Mouse (Mus musculus): ENCODE measurements around the gene Ccin.

Ccin gene

DNA sequence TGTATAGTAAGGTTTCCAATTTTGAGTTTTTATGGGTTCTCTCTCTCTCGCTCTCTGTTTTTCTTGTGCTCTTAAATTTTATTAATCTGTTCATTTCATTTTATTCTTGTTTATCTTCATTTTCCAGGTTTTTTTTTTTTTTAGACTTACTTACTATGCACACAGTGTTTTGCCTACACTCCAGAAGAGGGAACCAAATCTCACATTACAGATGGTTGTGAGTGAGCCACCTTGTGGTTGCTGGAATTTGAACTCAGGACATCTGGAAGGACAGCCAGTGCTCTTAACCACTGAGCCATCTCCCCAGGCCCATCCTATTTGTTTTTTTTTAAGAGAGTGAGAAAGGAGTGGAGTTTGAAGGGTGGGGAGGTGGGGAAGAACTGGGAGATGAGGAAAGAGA lies 26.9 kb downstream of the Ccin start:
- in situ Hi-C loops (cut with MboI; ENCODE audit: unreplicated experiment in 2 of 2) = loop anchor here in 1 of 2 experiments (5.0 kb wide), 1 partner anchor 53 kb away; the partner anchor contains the start of gene Glipr2

DNA sequence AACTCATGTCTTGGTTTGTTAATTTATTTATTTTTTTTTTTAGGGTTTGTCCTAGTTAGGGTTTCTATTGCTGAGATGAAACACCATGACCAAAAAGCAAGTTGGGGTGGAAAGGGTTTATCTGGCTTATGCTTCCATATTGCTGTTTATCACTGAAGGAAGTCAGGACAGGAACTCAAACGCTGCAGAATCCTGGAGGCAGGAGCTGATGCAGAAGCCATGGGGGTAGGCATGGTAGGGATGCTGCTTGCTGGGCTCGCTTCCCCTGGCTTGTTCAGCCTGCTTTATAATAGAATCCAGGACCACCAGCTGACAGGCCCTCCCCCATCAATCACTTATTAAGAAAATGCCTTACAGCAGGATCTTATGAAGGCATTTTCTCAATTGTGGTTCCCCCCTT lies 27.6 kb downstream of the Ccin start:
- in situ Hi-C loops (cut with MboI; ENCODE audit: unreplicated experiment in 2 of 2) = loop anchor here in 1 of 2 experiments (5.0 kb wide), 1 partner anchor 54 kb away; the partner anchor contains the start of gene Glipr2

DNA sequence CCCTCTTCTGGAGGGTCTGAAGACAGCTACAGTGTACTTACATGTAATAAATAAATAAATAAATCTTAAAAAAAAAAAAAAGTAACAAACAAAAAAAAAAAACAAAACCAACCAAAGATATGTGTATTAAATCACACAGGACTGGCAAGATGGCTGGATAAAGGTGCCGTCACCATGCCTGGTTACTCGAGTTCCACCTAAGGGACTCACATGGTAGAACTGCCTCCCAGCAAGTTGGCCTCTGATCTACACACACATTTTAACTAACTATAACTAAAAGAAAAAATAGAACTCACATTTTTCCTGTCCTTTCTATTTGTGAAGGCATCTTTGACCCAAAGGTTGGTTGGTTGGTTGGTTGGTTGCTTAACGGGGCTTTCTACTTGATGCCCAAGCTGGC lies 28.5 kb downstream of the Ccin start:
- in situ Hi-C loops (cut with MboI; ENCODE audit: unreplicated experiment in 2 of 2) = loop anchor here in 1 of 2 experiments (5.0 kb wide), 1 partner anchor 54 kb away; the partner anchor contains the start of gene Glipr2

DNA sequence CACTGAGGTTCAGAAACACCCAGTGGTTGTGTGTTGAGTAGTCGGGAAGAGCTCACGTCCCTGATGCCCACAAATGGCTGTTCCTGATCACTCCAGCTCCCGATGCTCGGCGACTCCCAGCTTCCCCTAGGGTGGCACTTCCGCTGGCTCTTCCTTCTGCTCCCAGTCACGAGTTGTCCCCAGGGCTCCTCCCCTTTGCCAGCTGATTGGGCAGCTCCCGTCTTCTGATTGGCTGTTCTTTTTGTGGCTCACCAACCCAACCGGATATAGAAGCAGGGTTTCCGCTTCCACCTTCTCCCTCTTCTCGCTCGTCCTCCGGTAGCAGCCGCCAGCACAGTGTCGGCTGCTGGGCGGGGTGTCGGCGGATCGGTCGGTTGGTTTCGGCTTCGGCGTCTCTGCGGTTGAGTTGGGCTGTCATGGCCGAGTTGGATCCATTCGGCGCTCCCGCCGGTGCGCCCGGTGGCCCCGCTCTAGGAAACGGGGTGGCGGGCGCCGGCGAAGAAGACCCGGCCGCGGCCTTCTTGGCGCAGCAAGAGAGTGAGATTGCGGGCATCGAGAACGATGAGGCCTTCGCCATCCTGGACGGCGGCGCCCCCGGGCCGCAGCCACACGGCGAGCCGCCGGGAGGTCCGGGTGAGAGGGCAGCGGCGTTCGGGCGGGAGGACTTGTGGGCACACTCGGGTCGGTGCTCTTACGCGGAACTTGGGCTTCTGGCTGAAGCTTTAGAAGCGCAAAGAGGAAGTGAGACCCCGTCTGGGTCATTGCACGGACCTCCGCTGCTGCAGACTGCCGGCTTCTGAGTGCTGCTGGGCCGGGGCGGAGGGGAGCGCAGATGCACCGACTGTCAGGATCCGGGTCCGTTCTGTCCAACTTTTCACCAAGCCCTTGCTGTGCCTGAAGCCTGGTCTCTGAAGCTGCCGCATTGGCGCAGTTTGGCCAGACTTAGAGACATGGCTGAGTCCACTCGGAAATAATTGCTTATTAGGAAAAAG lies 29.4 kb downstream of the Ccin start:
- in situ Hi-C loops (cut with MboI; ENCODE audit: unreplicated experiment in 2 of 2) = loop anchor here in 1 of 2 experiments (5.0 kb wide), 1 partner anchor 55 kb away; the partner anchor contains the start of gene Glipr2

DNA sequence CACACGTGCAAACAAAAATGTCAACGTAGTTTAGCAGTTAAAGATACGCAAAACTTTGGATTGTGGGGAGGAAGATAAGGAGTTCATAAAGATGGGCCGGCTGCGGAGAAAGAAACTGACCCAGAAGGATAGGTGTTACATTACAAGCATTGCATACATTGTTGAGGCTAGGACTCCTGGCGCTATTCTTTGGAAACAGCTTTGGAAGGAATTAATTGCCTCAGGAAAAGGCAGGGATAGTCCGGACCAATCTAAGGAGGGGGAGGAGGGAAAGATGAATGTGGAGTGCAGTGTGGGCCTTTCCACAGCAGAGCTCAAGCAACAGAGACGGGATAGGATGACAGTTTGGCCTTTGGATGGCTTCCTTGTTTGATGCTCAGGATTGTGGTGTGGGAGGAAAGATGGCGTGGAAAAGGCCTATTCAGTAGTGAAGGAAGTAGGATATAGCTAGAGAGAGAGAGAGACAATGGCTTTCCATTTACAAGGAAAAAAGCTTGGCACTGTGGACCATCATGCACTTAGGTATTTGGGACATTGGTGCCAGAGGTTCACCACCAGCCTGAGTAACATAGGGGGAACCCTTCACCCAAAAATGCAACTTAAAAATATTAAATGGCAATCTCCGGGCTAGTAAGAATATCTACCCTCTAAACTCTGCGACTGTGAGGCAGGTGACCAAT lies 30.2 kb downstream of the Ccin start:
- in situ Hi-C loops (cut with MboI; ENCODE audit: unreplicated experiment in 2 of 2) = loop anchor here in 1 of 2 experiments (5.0 kb wide), 1 partner anchor 56 kb away; the partner anchor contains the start of gene Glipr2

DNA sequence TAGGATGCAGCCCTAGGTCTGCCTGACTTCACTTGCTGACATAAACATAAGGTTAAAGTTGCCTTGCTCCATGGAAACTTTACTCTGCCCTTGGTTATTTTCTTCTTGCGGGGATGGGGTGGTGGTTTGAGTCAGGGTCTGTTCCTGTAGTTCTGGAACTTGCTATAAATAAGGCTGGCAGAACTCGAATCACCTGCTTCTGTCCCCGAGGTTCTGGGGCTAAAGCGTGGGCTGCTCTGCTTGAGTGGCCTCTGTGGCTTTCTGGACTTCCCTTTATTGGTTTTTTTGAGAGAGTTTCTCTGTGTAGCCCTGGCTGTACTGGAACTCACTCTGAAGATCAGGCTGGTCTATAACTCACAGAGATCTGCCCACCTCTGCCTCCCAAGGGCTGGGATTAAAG lies 32.8 kb downstream of the Ccin start:
- in situ Hi-C loops (cut with MboI; ENCODE audit: unreplicated experiment in 2 of 2) = no loop called here

DNA sequence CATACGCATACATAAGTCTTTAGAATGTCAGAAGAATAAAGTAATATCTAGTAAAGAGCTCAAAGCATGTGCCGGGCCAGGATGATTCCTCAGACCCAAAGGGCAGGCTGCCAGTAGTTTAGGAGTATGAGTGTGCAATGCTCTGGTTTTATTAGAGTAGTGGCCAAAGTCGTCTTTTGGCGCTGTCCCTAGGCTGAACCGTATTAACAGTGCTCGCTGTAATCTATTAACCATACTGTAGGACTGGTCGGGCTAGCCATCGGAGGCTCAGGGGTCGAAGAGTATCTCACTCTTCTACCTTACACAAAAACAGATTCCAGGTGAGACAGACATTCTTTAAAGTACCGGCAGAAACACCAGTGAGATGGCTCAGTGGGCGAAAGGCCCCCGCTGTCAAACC lies 33.5 kb downstream of the Ccin start:
- in situ Hi-C loops (cut with MboI; ENCODE audit: unreplicated experiment in 2 of 2) = no loop called here

DNA sequence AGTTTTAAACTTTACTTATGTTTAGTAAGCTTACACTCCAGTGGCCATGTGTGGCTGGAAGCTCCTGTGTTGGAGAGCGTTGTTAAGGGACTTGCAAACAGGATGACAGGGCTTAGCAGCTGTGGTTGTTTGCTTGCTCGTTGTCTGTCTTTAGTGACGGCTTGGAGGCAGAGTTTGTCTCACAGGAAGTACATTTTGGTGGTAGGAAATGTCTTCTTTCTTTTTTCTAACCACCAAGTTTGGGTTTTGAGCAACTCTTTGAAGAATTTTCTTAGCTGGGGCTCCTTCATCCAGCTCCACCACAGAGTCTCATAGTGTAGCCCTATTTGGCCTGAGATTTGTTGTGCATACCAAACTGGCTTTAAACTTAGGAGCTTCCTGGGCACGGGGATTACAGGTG lies 39.0 kb downstream of the Ccin start:
- in situ Hi-C loops (cut with MboI; ENCODE audit: unreplicated experiment in 2 of 2) = no loop called here

DNA sequence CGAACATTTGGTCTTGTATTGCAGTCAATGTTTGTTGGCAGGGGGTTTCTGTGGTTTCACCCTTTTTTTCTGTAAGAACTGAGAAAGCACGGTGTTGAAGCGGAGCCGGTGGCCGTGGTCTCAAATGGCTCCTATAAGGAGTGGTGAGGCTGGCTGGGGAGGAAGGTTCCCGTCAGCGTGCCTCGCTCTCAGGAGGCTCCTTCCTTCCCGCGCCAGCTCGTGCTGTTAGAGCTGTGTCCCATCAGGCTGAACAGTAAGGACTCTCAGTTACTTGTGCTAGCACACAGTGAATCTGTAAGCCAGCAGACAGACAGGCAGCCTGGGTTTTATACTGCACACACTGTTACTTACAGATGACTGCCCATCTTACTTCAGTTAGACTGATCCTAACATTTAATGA lies 39.5 kb downstream of the Ccin start:
- in situ Hi-C loops (cut with MboI; ENCODE audit: unreplicated experiment in 2 of 2) = no loop called here

DNA sequence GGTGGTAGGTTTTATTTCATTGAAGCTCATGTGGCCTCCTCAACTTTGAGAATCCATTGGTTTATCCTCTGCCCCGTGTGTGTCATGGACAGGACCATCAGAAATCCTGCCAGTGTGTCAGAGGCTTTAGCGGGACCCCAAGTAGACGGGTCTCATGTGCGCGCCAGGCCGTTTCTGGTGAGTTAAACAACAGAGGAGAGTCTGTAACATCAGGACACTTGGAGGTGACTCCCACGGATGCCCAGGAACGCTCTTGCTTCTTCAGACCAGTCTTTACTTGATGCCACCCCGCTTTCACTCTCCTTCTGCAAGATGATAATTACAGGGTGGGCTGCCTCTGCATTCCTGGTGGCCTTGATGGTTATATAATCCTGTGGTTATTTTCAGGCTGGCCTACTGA lies 40.4 kb downstream of the Ccin start:
- in situ Hi-C loops (cut with MboI; ENCODE audit: unreplicated experiment in 2 of 2) = no loop called here

DNA sequence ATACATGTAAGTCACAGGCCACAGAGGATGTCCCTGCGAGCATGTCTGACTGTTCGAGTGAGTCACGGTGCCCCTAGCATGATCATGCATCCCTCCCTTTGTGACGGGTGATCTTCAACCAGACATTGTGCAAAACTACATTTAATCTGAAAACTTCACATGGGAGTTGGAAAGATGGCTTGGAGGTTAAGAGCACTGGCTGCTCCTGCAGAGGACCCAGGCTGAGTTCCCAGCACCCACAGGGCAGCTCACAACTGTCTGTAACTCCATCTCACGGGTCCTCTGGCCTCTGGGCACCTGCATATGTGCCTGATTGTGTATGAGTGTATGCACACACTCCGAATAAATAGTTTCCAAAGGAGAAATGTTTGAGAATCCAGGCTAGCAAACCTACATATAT lies 41.0 kb downstream of the Ccin start:
- in situ Hi-C loops (cut with MboI; ENCODE audit: unreplicated experiment in 2 of 2) = no loop called here

DNA sequence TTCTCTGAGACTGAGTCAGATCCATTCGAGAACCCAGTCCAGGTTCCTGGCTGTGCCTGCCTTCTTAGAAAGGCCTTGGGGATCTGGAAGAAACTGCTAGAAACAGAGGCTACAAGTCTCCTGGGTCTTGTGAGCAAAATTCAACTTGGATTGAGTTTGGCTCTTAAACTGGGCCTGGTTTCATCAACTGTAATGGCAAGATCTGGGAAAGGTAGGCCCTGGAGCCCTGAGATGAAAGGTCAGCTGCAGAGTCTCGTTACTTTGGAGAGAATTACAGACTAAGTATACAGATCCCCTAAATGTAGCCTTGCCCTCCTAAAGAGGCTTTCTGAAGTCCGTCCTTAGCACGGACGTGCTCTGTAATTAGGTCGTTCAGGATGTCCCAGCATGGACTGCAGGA lies 42.3 kb downstream of the Ccin start:
- in situ Hi-C loops (cut with MboI; ENCODE audit: unreplicated experiment in 2 of 2) = no loop called here

DNA sequence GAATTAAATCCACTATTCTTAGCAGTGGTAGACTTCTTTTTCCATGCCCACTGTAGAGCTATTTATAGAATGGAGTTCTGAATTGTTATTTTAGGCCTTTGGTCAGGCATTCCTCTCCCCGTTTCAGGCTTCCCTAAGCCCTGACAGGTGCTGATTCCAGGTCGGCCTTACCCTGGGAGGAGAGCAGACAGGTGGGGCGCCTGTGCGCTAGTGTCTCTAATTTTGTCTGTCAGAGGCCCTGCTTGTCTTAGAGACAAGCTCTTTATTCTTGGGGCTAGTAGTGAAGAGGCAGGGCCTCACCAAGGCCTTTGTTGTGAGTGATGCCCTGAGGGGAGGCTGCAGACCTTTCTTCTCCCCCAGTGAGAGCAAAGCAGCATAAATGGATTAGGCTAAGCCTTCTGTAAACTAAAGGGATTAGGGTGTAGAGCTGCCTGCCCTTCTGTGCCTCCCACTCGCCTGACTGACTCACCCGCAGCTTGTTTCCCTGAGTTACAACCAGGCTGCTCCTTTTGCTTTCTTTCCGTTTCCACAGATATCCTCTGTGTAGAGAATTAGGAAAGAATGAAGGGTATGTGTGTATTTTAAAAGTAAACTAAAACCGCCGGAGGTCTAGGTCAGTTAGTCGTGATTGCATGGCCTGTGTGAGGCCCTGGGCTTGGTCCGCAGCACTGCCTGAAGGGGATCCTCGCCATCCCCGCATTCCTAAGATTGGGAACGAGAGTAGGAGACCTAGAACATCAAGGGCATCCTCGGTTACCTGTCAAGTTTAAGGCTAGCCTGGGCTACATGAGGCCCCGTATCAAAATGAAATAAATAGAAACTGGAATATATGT lies 45.2 kb downstream of the Ccin start:
- in situ Hi-C loops (cut with MboI; ENCODE audit: unreplicated experiment in 2 of 2) = no loop called here

DNA sequence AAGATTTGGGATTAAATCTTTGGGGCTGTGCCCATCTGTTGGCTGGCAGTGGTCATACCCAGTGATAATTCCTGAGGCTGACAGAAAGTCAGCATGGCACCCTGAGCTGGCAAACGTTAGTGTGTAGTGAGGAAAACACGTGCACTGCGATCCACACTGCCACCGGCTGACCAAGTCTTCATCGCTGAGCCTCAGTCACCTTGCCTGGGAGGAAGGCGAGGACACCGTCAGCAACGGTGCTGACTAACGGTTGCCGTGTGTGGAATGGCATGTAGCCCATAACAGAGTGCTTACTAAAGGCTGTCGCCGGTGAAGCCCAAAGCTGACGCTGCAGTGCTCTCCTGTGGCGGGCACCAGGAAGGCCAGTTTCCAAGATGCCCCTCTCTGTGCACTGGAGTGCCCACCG lies 46.4 kb downstream of the Ccin start:
- in situ Hi-C loops (cut with MboI; ENCODE audit: unreplicated experiment in 2 of 2) = no loop called here

DNA sequence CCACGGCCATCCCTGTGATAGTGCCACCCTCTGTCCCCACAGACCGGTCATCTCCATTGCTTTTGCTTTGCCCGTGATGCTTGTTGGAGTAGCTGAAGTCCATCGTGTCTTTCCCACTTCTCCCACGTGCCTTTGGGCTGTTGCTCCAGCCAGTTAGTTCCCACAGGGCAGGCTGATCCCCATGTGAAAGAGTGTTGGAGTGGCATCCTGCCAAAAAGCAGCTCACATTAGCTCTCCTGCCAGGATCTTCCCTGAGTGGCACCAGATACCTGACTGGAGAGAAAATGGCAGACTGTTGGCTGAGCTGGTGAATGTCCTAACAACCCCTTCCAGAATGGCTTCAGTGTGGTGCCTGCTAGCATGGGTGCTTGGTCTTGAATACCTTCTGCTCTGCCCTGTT lies 48.2 kb downstream of the Ccin start:
- in situ Hi-C loops (cut with MboI; ENCODE audit: unreplicated experiment in 2 of 2) = no loop called here

Data from v-Abl transformed pro-B cells (cell line).